Mouse (Mus musculus) embryonic facial prominence, embryonic 10.5 days (tissue): ENCODE results near the gene Faap24. TPM values are rescaled to one million over a fixed set of nuclear protein-coding genes. Genes with fewer than 3 reads are reported as not detected.

Experiments used
- polyA plus RNA-seq: library from polyadenylated mRNA; unstranded; fragments of >200 nt; fragmentation: Nextera tagmentation; extraction: Ambion mirVana; gene quantifications from 2 replicates; pipeline ENCODE4 v1.2.1, GENCODE M21; 2016

Gene Faap24
- polyA plus RNA-seq, 1 experiment from 2014 or later: 17.6 TPM

Other genes starting within 250 kb of the Faap24 start
- gene Slc7a10, start 210.5 kb downstream of the Faap24 start, polyA plus RNA-seq: 0.53 and 0.69 TPM in 2 replicates
- gene Lrp3, start 181.3 kb downstream of the Faap24 start, polyA plus RNA-seq: 10.5 and 10.6 TPM in 2 replicates
- gene Gpatch1, start 78.4 kb downstream of the Faap24 start, polyA plus RNA-seq: 17.9 and 18.7 TPM in 2 replicates
- 5.2 and 5.5 TPM in 2 replicates for gene Rhpn2, start 62.7 kb downstream of the Faap24 start, polyA plus RNA-seq
- gene Cep89, start 199 bp upstream of the Faap24 start, polyA plus RNA-seq: 59.0 and 63.3 TPM in 2 replicates
- gene Slc7a9, start 52.0 kb upstream of the Faap24 start, polyA plus RNA-seq: 0.17 and 0.29 TPM in 2 replicates
- 0.58 and 0.71 TPM in 2 replicates for gene Tdrd12, start 140.9 kb upstream of the Faap24 start, polyA plus RNA-seq
- 42.0 and 42.2 TPM in 2 replicates for gene Nudt19, start 159.5 kb upstream of the Faap24 start, polyA plus RNA-seq
- gene Rgs9bp, start 188.7 kb upstream of the Faap24 start, polyA plus RNA-seq: 0.24 and 0.28 TPM in 2 replicates
- 44.1 TPM in 2 replicates for gene Ankrd27, start 189.4 kb upstream of the Faap24 start, polyA plus RNA-seq